Mouse (Mus musculus): ENCODE results near the gene Fam173a. TPM values are rescaled to one million over a fixed set of nuclear protein-coding genes. Genes with fewer than 3 reads are reported as not detected.

Fam173a gene
- total RNA-seq, 2 experiments from 2014 or later = 35.9 to 43.7 TPM

GRCm38 (mm10) chr17:25833961-25834594, 41.4 kb upstream of the Fam173a start:
- DNase-seq = peak; percentile 58
- Histone ChIP-seq H3K27ac (peak overlapping the region; percentile 99), H3K4me3 (peak overlapping the region; percentile 95)
- TF ChIP-seq CTCF (IDR thresholded peaks at IDR 0.05) = no peak
- intact Hi-C loops (cut with DNase I) = loop anchor here (5.0 kb wide), 1 partner anchor 33 kb away; the partner anchor contains the start of gene Mcrip2

GRCm38 (mm10) chr17:25833291-25833663, 40.6 kb upstream of the Fam173a start, which contains the start of gene Stub1:
TSS of gene Stub1 (minus strand) at chr17:25833404.
- no peak for TF ChIP-seq CTCF (IDR thresholded peaks at IDR 0.05)
- intact Hi-C loops (cut with DNase I) = loop anchor here (5.0 kb wide), 1 partner anchor 34 kb away; the partner anchor contains the start of gene Mcrip2
- Histone ChIP-seq H3K4me3 (peak within 1 kb of the TSS; percentile 95), H3K27ac (peak within 1 kb of the TSS; percentile 99)
- peak; percentile 97 for DNase-seq

- peak overlapping the region; percentile 99 for H3K27ac ChIP-seq
- H3K4me3 ChIP-seq = peak overlapping the region; percentile 95
- peak; percentile 100 for DNase-seq
- TF ChIP-seq CTCF (IDR thresholded peaks at IDR 0.05) = no peak; the same call in 1 of the 2 replicates
- intact Hi-C loops (cut with DNase I) = loop anchor here (5.0 kb wide), 1 partner anchor 35 kb away; the partner anchor contains the start of gene Mcrip2
These were observed 40.0 kb upstream of the Fam173a start for GRCm38 (mm10) chr17:25832436-25833290.

GRCm38 (mm10) chr17:25831451-25832281, 39.0 kb upstream of the Fam173a start:
- intact Hi-C loops (cut with DNase I) = loop anchor here (5.0 kb wide), 1 partner anchor 36 kb away; the partner anchor contains the start of gene Mcrip2
- Histone ChIP-seq H3K4me3 (peak overlapping the region; percentile 95), H3K27ac (peak overlapping the region; percentile 99)
- DNase-seq = peak; percentile 65
- no peak for TF ChIP-seq CTCF (IDR thresholded peaks at IDR 0.05)

GRCm38 (mm10) chr17:25830806-25831431, 38.2 kb upstream of the Fam173a start:
- intact Hi-C loops (cut with DNase I) = loop anchor here (5.0 kb wide), 1 partner anchor 36 kb away; the partner anchor contains the start of gene Mcrip2
- peak overlapping the region; percentile 99; the same call in 1 of the 2 replicates for H3K27ac ChIP-seq
- TF ChIP-seq CTCF (IDR thresholded peaks at IDR 0.05) = no peak
- DNase-seq = peak; percentile 21
- peak overlapping the region; percentile 95 for H3K4me3 ChIP-seq

GRCm38 (mm10) chr17:25830200-25830753, 37.6 kb upstream of the Fam173a start:
- peak; percentile 15 for DNase-seq
- no peak overlapping the region for H3K27ac ChIP-seq
- no peak overlapping the region for H3K4me3 ChIP-seq
- no peak for TF ChIP-seq CTCF (IDR thresholded peaks at IDR 0.05)
- intact Hi-C loops (cut with DNase I) = loop anchor here (5.0 kb wide), 1 partner anchor 37 kb away; the partner anchor contains the start of gene Mcrip2

GRCm38 (mm10) chr17:25829558-25830017, 36.9 kb upstream of the Fam173a start:
- H3K27ac ChIP-seq = peak overlapping the region; percentile 83
- intact Hi-C loops (cut with DNase I) = loop anchor here (5.0 kb wide), 1 partner anchor 38 kb away; the partner anchor contains the start of gene Mcrip2
- DNase-seq = peak; percentile 24
- TF ChIP-seq CTCF (IDR thresholded peaks at IDR 0.05) = no peak
- peak overlapping the region; percentile 71 for H3K4me3 ChIP-seq

- peak within 1 kb of the TSS; percentile 71 for H3K4me3 ChIP-seq
- peak; percentile 84 for DNase-seq
- TF ChIP-seq CTCF (IDR thresholded peaks at IDR 0.05) = peak; percentile 45
- H3K27ac ChIP-seq = peak within 1 kb of the TSS; percentile 83
- intact Hi-C loops (cut with DNase I) = no loop called here
These were observed 36.2 kb upstream of the Fam173a start, which contains the start of gene Jmjd8 for GRCm38 (mm10) chr17:25828712-25829557. TSS of gene Jmjd8 (plus strand) at chr17:25828867.

GRCm38 (mm10) chr17:25828223-25828594, 35.5 kb upstream of the Fam173a start:
- peak overlapping the region; percentile 71 for H3K4me3 ChIP-seq
- intact Hi-C loops (cut with DNase I) = no loop called here
- peak overlapping the region; percentile 83 for H3K27ac ChIP-seq
- no peak for DNase-seq
- no peak for TF ChIP-seq CTCF (IDR thresholded peaks at IDR 0.05)

- no peak for TF ChIP-seq CTCF (IDR thresholded peaks at IDR 0.05)
- no peak overlapping the region for H3K4me3 ChIP-seq
- DNase-seq = no peak
- intact Hi-C loops (cut with DNase I) = no loop called here
- no peak overlapping the region for H3K27ac ChIP-seq
These were observed 35.0 kb upstream of the Fam173a start for GRCm38 (mm10) chr17:25827546-25828222.
